Mouse (Mus musculus): ENCODE data around the gene 4930430A15Rik. TPM values are rescaled to one million over a fixed set of nuclear protein-coding genes. Genes with fewer than 3 reads are reported as not detected.

Gene 4930430A15Rik
- not detected for total RNA-seq (2021)

DNA sequence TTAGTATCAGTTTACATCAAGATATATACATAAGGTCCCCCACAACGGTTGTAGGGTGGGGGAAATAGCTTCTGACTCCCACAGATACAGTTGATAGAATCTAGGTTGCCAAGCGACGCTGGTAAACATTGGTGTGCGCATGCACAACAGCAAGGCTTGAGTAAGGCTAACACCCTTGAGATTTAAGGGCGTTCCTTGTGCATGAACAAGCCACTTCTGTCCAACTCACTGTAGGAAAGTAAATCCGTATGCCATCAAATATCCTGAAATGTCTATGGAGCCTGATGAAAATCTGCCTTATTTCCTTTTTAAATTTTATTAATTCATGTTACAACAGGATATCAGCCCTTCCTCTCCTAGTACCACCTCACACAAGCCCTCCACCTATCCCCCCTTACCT is at the start of gene 4930430A15Rik:
4930430A15Rik (minus strand) TSS at position 101 of the 400 bp plus-strand sequence.
- DNase-seq (ENCODE audit: low spot score in 2 of 2): no peak
- intact Hi-C loops (cut with DNase I): no loop called here

DNA sequence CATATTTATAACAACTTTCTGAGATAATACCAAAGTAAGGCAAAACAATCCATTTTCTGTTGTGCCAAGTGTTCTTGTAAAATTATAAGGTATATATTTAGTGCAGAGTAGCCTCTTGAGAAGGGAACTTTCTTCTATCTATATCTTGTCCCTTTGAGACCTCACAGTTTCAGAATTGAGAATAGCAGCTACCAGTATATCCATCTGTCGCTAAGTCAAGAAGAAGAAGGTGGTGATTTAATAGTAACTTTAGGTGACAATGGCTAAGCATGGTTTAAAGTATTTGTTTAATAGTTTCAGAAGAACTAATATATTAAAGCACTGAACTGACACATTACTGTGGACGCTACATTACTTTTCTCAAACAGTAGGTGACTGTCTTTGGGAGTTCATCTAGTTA is 44.6 kb upstream of the 4930430A15Rik start, which contains the start of gene Olfr1277:
Olfr1277 (minus strand) TSS at position 101 of the 400 bp plus-strand sequence.
- intact Hi-C loops (cut with DNase I): no loop called here
- no peak for DNase-seq (ENCODE audit: low spot score in 2 of 2)

DNA sequence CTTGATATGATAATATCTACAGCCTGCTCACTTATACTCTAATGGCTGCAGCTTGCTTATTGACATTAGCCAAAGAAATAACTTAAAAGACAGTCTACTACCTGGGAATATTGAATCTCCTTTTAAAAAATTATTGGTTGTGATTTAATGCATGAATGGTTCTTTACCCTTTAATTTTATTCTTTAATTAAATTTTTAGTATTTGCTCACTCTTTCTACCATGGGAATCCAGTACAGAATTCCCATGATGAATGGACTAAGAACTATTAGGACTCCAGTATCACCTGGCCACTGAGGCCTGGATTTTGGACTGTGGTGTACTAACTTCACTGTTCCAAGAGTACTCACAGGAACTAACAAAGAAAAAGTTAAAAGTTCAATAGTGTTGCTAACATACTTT is 24.8 kb upstream of the 4930430A15Rik start, which contains the start of gene Olfr1276:
Olfr1276 (plus strand) TSS at position 301 of the 400 bp plus-strand sequence.
- intact Hi-C loops (cut with DNase I): no loop called here
- no peak for DNase-seq (ENCODE audit: low spot score in 2 of 2)

DNA sequence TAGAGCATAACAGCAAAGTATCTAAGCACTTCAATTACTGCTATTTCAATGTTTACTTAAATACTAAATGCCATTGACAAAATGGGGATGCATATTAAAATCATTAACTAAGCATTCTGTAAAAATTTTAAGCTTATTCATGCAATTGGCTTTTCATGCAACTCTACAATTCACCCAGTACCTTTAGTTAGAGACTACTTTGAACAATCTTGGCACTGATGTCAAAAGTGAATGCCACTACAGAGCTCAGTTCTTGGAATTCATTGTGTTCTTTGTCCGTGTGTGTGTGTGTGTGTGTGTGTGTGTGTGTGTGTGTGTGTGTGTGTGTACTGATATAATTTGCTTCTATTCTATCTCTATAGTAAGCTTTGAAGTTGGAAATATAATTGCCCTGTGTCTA is 5.8 kb upstream of the 4930430A15Rik start, which contains the start of gene Olfr1275:
Olfr1275 (minus strand) TSS at position 101 of the 400 bp plus-strand sequence.
- intact Hi-C loops (cut with DNase I): no loop called here
- DNase-seq (ENCODE audit: low spot score in 2 of 2): no peak

DNA sequence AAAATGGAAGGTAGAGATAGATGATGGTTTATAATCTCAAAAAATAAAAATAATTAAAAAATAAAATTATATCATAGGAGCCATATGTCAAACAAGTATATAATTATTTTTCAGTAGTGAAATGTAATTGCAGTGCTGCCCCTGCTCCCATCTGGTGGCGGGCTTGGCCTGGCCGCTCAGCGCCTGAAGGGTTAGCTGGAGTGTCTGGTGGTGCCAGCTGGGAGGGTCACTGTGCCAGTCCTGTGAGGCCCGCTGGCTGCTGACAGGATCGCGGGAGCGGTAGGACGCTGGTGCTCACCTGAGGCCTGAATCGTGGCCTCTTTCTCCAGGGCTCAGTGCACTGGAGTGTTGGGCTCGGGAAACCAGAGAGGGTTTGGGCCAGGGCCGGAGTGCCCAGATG is 47.3 kb downstream of the 4930430A15Rik start:
- intact Hi-C loops (cut with DNase I): no loop called here
- no peak for DNase-seq (ENCODE audit: low spot score in 2 of 2)

DNA sequence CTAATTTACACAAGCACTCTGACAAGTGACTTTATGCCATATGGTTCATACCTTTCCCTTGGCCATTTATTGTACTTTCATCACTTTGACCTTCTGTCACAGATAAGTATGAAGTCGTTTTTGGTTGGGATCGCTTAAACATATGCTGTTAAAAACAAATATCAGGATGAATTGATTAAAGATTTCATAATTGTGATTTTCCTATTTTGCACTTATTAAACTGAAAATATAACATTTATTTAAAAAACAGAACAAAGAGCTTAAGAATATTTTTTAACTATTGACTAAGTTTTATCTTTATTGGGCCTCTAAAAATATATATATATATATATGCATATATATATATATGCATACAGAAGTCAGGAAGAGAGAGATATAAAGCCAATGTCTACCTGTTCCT is 76.6 kb downstream of the 4930430A15Rik start, which contains the start of gene Gm15130:
Gm15130 (minus strand) TSS at position 101 of the 400 bp plus-strand sequence.
- no peak for DNase-seq (ENCODE audit: low spot score in 2 of 2)

DNA sequence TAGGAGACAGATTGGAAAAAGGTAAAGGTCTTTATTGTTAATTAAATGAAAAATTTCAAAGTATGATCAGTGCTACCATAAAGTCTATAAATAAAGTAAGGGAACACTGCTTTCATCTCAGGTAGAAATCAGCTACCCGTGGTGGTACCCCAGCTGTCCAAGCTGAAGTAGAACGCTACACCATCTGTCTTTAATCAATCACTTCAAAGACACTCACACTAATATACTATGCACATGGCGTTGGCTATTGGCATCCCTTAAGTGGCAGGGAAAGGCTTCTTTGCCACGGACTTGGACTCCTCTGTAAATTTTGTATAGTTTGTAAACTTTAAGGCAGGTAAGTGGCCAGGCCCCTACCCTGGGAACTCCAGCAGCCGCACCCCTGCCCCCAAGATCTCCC is 93.7 kb downstream of the 4930430A15Rik start:
- DNase-seq (ENCODE audit: low spot score in 2 of 2): no peak
- intact Hi-C loops (cut with DNase I): no loop called here

More for the DNA sequence above, 76.6 kb downstream of the 4930430A15Rik start, which contains the start of gene Gm15130:
- intact Hi-C loops (cut with DNase I): no loop called here

Other genes with a start within 250 kb of the 4930430A15Rik start
- not detected for gene Gm13941, start 123.6 kb downstream of the 4930430A15Rik start, total RNA-seq (2021)
- not detected for gene Gm15130, start 76.7 kb downstream of the 4930430A15Rik start, total RNA-seq (2021)
- not detected for gene Olfr1275, start 5.7 kb upstream of the 4930430A15Rik start, total RNA-seq (2021)
- gene Olfr1276, start 24.9 kb upstream of the 4930430A15Rik start, total RNA-seq (2021): not detected
- gene Olfr1277, start 44.5 kb upstream of the 4930430A15Rik start, total RNA-seq (2021): not detected
- not detected for gene Olfr1278, start 60.5 kb upstream of the 4930430A15Rik start, total RNA-seq (2021)
- gene Olfr1279, start 71.0 kb upstream of the 4930430A15Rik start, total RNA-seq (2021): not detected
- not detected for gene Olfr1280, start 84.4 kb upstream of the 4930430A15Rik start, total RNA-seq (2021)
- not detected for gene Olfr1281, start 96.9 kb upstream of the 4930430A15Rik start, total RNA-seq (2021)
- not detected for gene Olfr1282, start 106.5 kb upstream of the 4930430A15Rik start, total RNA-seq (2021)
- not detected for gene Olfr1283, start 137.2 kb upstream of the 4930430A15Rik start, total RNA-seq (2021)
- gene Olfr1284, start 145.9 kb upstream of the 4930430A15Rik start, total RNA-seq (2021): not detected
- not detected for gene Olfr1286, start 193.5 kb upstream of the 4930430A15Rik start, total RNA-seq (2021)
- gene Olfr1287, start 219.5 kb upstream of the 4930430A15Rik start, total RNA-seq (2021): not detected
- gene Olfr1288, start 244.5 kb upstream of the 4930430A15Rik start, total RNA-seq (2021): not detected

All from left cerebral cortex, postnatal 25 days (tissue).